Mouse (Mus musculus): ENCODE data around the gene Kcnk6.

DNA sequence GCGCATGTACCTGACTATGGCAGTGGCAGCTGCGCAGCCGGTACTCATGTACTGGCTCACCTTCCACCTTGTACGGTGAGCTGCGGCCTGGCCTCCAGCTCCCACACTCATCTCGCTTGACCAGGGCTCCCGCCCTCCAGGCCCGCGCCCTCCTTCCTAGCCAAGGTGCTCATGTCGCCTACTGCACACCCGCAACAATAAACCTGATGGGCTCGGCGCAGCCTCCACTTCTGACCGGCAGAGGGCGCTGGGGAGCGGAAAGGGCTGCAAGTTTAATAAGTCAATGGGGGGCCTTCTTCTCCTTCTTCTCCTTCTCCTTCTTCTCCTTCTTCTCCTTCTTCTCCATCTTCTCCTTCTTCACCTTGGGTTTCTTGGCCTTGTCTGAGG lies 15.0 kb upstream of the Kcnk6 start:
- TF ChIP-seq EP300 (IDR thresholded peaks at IDR 0.05; ENCODE audit: low read depth), result no peak
- TF ChIP-seq CTCF (IDR thresholded peaks at IDR 0.05; ENCODE audit: low read depth), result peak; percentile 96

Measured in liver, postnatal 0 days (tissue).